Mouse (Mus musculus) myocyte (in vitro differentiated cells): ENCODE measurements around the gene Crp.

Source experiments
- CEBPB ChIP-seq: IDR thresholded peaks from 2 replicates; pipeline ENCODE4 v1.6.1; 2011; ENCODE audit warnings: mild to moderate bottlenecking, moderate library complexity; ENCODE audit not compliant: poor library complexity, insufficient read depth, severe bottlenecking
- MAX ChIP-seq: IDR thresholded peaks from one replicate; pipeline ENCODE4 v1.6.1; 2011; ENCODE audit warnings: low read depth, mild to moderate bottlenecking, control low read depth
- POLR2A ChIP-seq: IDR thresholded peaks from one replicate; pipeline ENCODE4 v1.6.1; 2011; ENCODE audit warnings: low read depth, mild to moderate bottlenecking, control low read depth, moderate library complexity; ENCODE audit not compliant: insufficient read length
- POLR2AphosphoS2 ChIP-seq: IDR thresholded peaks from one replicate; pipeline ENCODE4 v1.6.1; 2011; ENCODE audit warnings: low read depth, control low read depth; ENCODE audit not compliant: insufficient read length
- SRF ChIP-seq: IDR thresholded peaks from one replicate; pipeline ENCODE4 v1.6.1; 2011; ENCODE audit warnings: low read depth; ENCODE audit not compliant: control insufficient read depth, insufficient read length
- USF1 ChIP-seq: IDR thresholded peaks from one replicate; pipeline ENCODE4 v1.6.1; 2011; ENCODE audit warnings: low read depth, mild to moderate bottlenecking, control low read depth, moderate library complexity

DNA sequence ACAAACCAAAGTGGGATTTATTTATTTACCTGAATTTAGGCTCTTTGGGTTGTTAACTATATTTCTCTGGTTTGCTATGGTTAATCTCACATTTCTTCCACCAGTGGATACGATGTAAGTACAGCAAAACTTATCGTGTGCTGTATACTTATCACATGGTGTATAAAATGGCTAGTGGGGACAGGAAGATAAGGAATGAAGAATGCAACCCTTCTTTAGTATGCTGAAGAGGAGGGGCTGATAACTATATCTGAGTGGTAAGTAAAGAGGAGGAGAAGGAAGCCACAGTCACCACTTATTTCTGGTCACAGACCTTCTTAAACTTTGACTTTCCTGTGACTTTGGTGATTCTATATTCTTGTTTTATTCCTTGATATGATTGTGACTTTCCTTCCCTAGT is 87.5 kb downstream of the Crp start:
- no peak for TF ChIP-seq POLR2A
- TF ChIP-seq MAX = no peak
- TF ChIP-seq USF1 = no peak
- no peak for TF ChIP-seq CEBPB
- no peak for TF ChIP-seq SRF
- no peak for TF ChIP-seq POLR2AphosphoS2
